Mouse (Mus musculus): ENCODE results near the gene Gm10647. TPM values are rescaled to one million over a fixed set of nuclear protein-coding genes. Genes with fewer than 3 reads are reported as not detected.
A peak's percentile ranks its signal among the peaks of the same experiment; 100 is the strongest.
"Not testable (repeated sequence)": the region's sequence is repeated elsewhere in the genome, so short reads cannot be mapped to it uniquely, and the experiment has no call there.

Gene Gm10647
- 0.29 and 0.70 TPM in 2 replicates for polyA plus RNA-seq (2015; fragmentation: Nextera tagmentation; extraction: Ambion mirVana)

DNA sequence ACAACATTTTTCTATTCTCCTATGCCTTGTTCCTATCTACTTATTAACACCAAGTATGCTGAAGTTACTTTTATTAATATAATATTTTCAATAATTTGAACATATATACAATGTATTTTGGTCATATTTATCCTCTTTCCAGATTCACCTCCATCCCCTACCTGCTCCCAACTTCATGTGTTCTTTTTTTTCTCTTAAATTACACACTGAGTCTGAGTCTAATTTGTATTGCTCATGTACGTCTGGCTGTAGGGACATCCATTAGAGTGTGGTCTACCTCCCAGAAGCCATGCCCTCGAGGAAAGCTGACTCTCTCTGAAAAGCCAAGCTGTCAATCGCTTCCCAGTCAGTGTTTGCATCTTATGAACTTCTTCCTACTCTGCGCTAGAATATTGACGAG is at the start of gene Gm10647:
Gm10647 (plus strand) TSS at position 301 of the 400 bp plus-strand sequence.
- peak within 1 kb of the TSS; percentile 94 for H3K27ac ChIP-seq (replicated peaks)
- peak within 1 kb of the TSS; percentile 75 for H3K4me3 ChIP-seq
- no peak for ATAC-seq (ENCODE audit: low read depth)
- 78% methylated on average over 5 of the region's 5 CpGs for WGBS
- H3K4me1 ChIP-seq (replicated peaks) = peaks cover 21% of the 10 kb centered on the region
- peak within 1 kb of the TSS; percentile 93 for H3K9ac ChIP-seq
- H3K27me3 ChIP-seq = no peaks in the 10 kb centered on the region
- no peaks in the 10 kb centered on the region for H3K36me3 ChIP-seq
- peak within 1 kb of the TSS; percentile 82 for H3K4me2 ChIP-seq
- H3K9me3 ChIP-seq = no peaks in the 10 kb centered on the region

DNA sequence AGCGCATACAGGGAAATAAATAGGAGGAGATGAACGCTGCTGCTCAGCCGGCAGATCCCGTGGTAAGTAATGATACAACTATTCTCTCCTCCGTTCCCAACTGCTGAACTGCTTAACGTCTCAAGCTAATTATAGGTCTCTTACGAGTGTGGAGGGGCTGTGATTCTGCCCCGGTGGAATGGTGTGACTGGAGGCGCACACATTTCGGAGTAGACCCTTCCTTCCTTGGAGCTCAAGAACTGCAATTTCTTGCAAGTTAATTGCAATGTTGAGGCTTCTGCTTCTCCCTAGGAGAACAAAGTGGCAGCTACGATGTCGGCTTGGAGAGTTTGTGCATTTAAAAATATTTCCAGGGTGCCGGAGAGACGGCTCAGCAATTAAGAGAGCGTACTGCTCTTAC is 48.4 kb upstream of the Gm10647 start:
- H3K27ac ChIP-seq (replicated peaks) = no peak overlapping the region
- no peaks in the 10 kb centered on the region for H3K27me3 ChIP-seq
- H3K4me1 ChIP-seq (replicated peaks) = no peaks in the 10 kb centered on the region
- H3K4me3 ChIP-seq = no peak overlapping the region
- 85% methylated on average over 15 of the region's 15 CpGs for WGBS
- H3K36me3 ChIP-seq = no peaks in the 10 kb centered on the region
- no peaks in the 10 kb centered on the region for H3K9me3 ChIP-seq
- H3K9ac ChIP-seq = no peak overlapping the region
- H3K4me2 ChIP-seq = no peak overlapping the region
- no peak for ATAC-seq (ENCODE audit: low read depth)

DNA sequence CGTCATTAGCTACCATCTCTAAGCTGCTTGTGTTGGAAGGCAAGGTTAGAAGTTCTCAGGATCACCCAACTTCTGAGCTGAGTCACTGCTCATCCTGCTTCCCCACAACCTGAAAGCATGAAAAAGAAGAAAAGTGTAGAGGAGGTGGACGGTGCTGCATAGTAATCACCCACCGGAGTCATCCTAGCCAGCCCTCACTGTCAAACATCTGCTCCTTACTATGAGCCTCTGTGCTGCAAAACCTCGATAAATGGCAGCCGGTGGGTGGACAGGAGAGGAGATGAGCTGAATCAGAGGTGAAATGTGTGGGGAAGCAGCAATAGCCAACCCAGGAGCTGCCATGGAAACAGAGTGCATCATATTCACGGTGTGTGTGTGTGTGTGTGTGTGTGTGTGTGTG is 44.0 kb upstream of the Gm10647 start:
- WGBS = 77% methylated on average over 6 of the region's 6 CpGs

DNA sequence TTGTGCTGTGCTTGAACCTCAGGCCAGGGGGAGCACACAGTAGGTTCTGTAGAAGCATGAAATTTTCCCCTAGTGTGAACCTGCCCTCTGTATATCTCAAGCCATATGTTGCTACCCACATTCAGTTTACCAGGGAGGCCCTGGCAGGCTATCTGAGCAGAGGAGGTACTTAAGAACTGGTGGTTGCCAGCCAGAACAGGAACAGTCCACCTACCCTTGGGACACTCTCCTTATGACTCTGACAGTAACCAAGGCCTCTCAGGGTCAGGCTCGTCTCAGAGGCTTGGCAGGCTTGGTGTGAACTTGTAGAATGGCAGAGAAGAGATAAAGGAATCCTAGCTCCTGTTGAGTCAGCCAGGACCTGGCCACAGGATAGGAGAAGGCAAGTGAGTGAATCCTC is 35.8 kb upstream of the Gm10647 start:
- no peaks in the 10 kb centered on the region for H3K9me3 ChIP-seq
- no peaks in the 10 kb centered on the region for H3K27me3 ChIP-seq
- WGBS = 83% methylated on average over 1 of the region's 1 CpGs
- no peak for ATAC-seq (ENCODE audit: low read depth)
- H3K4me3 ChIP-seq = no peak overlapping the region
- H3K9ac ChIP-seq = no peak overlapping the region
- H3K4me2 ChIP-seq = no peak overlapping the region
- H3K36me3 ChIP-seq = no peaks in the 10 kb centered on the region
- H3K4me1 ChIP-seq (replicated peaks) = no peaks in the 10 kb centered on the region
- no peak overlapping the region for H3K27ac ChIP-seq (replicated peaks)

More for the DNA sequence above, 44.0 kb upstream of the Gm10647 start:
- H3K9ac ChIP-seq = no peak overlapping the region
- no peak for ATAC-seq (ENCODE audit: low read depth)
- H3K4me2 ChIP-seq = no peak overlapping the region
- no peaks in the 10 kb centered on the region for H3K4me1 ChIP-seq (replicated peaks)
- no peak overlapping the region for H3K4me3 ChIP-seq
- no peak overlapping the region for H3K27ac ChIP-seq (replicated peaks)
- H3K36me3 ChIP-seq = no peaks in the 10 kb centered on the region
- no peaks in the 10 kb centered on the region for H3K27me3 ChIP-seq
- H3K9me3 ChIP-seq = no peaks in the 10 kb centered on the region

- no peaks in the 10 kb centered on the region for H3K4me1 ChIP-seq (replicated peaks)
- no peak for ATAC-seq (ENCODE audit: low read depth)
- H3K9ac ChIP-seq = no peak overlapping the region
- no peak overlapping the region for H3K4me2 ChIP-seq
- H3K9me3 ChIP-seq = no peaks in the 10 kb centered on the region
- H3K27me3 ChIP-seq = no peaks in the 10 kb centered on the region
- no peaks in the 10 kb centered on the region for H3K36me3 ChIP-seq
- H3K27ac ChIP-seq (replicated peaks) = no peak overlapping the region
- WGBS = 100% methylated on average over 1 of the region's 1 CpGs
- H3K4me3 ChIP-seq = no peak overlapping the region
Measured at GRCm38 (mm10) chr9:66768721-66769120, 28.1 kb upstream of the Gm10647 start.

- Histone ChIP-seq H3K4me1 (replicated peaks) (no peaks in the 10 kb centered on the region), H3K9ac (no peak overlapping the region), H3K36me3 (no peaks in the 10 kb centered on the region), H3K4me2 (no peak overlapping the region), H3K4me3 (no peak overlapping the region), H3K27me3 (no peaks in the 10 kb centered on the region), H3K9me3 (no peaks in the 10 kb centered on the region), H3K27ac (replicated peaks) (no peak overlapping the region)
- WGBS = 56% methylated on average over 3 of the region's 3 CpGs
- ATAC-seq (ENCODE audit: low read depth) = no peak
Measured at GRCm38 (mm10) chr9:66769275-66769674, 27.6 kb upstream of the Gm10647 start.

- ATAC-seq (ENCODE audit: low read depth) = no peak
- no peaks in the 10 kb centered on the region for H3K27me3 ChIP-seq
- no peaks in the 10 kb centered on the region for H3K4me1 ChIP-seq (replicated peaks)
Measured at GRCm38 (mm10) chr9:66770701-66771100, 26.1 kb upstream of the Gm10647 start.

GRCm38 (mm10) chr9:66784552-66784951 is 12.3 kb upstream of the Gm10647 start:
- H3K9ac ChIP-seq; H3K4me3 ChIP-seq; H3K9me3 ChIP-seq; ATAC-seq (ENCODE audit: low read depth); H3K27me3 ChIP-seq; H3K27ac ChIP-seq (replicated peaks); H3K4me1 ChIP-seq (replicated peaks); H3K4me2 ChIP-seq: not testable (repeated sequence)
- peaks cover 15% of the 10 kb centered on the region for H3K36me3 ChIP-seq
- 79% methylated on average over 2 of the region's 3 CpGs for WGBS

More at GRCm38 (mm10) chr9:66770701-66771100, 26.1 kb upstream of the Gm10647 start:
- Histone ChIP-seq H3K9me3 (no peaks in the 10 kb centered on the region), H3K4me3 (no peak overlapping the region), H3K9ac (no peak overlapping the region), H3K36me3 (no peaks in the 10 kb centered on the region), H3K27ac (replicated peaks) (no peak overlapping the region), H3K4me2 (no peak overlapping the region)

DNA sequence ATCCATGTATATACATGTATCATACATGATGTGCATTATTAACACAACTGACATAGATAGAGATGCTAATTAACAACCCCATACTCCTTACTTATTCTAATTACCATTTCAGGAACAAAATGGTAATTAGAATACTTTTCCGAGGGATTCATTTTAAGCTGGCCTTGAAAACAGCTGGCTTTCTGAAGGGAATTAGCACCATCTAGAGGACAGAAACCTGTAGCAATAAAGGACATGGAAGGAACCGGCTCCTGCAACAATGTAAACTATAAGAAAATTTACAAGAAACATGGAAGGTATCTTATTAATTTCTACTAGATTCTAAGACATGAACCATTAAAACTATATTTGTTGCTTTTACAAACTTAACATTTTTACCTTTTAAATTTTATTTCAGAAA is 9.0 kb upstream of the Gm10647 start:
- Histone ChIP-seq H3K36me3 (peaks cover 21% of the 10 kb centered on the region), H3K27ac (replicated peaks) (no peak overlapping the region), H3K9me3 (no peaks in the 10 kb centered on the region), H3K4me1 (replicated peaks) (no peaks in the 10 kb centered on the region), H3K4me3 (no peak overlapping the region), H3K9ac (no peak overlapping the region), H3K4me2 (no peak overlapping the region), H3K27me3 (no peaks in the 10 kb centered on the region)
- 9% methylated on average over 2 of the region's 2 CpGs for WGBS
- ATAC-seq (ENCODE audit: low read depth) = no peak

GRCm38 (mm10) chr9:66794629-66795463 is 2.0 kb upstream of the Gm10647 start:
- H3K27me3 ChIP-seq = no peaks in the 10 kb centered on the region
- peaks cover 21% of the 10 kb centered on the region for H3K4me1 ChIP-seq (replicated peaks)
- peaks cover 7% of the 10 kb centered on the region for H3K36me3 ChIP-seq
- H3K27ac ChIP-seq (replicated peaks) = peak overlapping the region; percentile 94
- WGBS = 2% methylated on average over 43 of the region's 43 CpGs
- H3K9ac ChIP-seq = peak overlapping the region; percentile 93
- peak; percentile 76 for ATAC-seq (ENCODE audit: low read depth)
- H3K4me3 ChIP-seq = peak overlapping the region; percentile 75
- peak overlapping the region; percentile 82 for H3K4me2 ChIP-seq
- no peaks in the 10 kb centered on the region for H3K9me3 ChIP-seq

GRCm38 (mm10) chr9:66795464-66796324 is 1.1 kb upstream of the Gm10647 start, which contains the start of gene Aph1b:
Gene Aph1b (minus strand): TSS chr9:66795490.
- peak; percentile 99 for ATAC-seq (ENCODE audit: low read depth)
- Histone ChIP-seq H3K4me3 (peak within 1 kb of the TSS; percentile 75), H3K36me3 (no peaks in the 10 kb centered on the region), H3K4me1 (replicated peaks) (peaks cover 21% of the 10 kb centered on the region), H3K4me2 (peak within 1 kb of the TSS; percentile 82), H3K27me3 (no peaks in the 10 kb centered on the region), H3K9me3 (no peaks in the 10 kb centered on the region), H3K9ac (peak within 1 kb of the TSS; percentile 93), H3K27ac (replicated peaks) (peak within 1 kb of the TSS; percentile 94)
- WGBS = under 1% methylated on average over 42 of the region's 42 CpGs

DNA sequence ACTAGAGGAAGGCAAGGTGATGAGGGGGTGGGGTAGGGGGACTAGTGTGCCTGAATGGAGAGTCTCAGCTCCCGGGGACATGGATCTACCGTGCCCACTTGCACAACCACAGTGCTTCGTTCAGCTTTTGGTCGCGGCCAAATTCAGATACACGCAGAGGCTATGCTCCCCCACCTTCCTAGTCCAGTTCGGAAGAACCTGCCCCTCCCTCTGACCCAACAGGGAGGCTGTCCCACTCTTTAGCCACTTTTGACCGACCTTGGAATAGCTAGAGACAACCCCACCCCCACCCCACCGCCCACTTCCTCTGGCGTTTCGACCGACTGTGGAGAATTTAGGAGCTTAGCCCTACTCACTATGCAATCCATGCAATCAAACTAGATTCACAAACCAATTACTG is 5.1 kb downstream of the Gm10647 start:
- Histone ChIP-seq H3K36me3 (no peaks in the 10 kb centered on the region), H3K27me3 (peaks cover 21% of the 10 kb centered on the region), H3K9ac (no peak overlapping the region), H3K9me3 (no peaks in the 10 kb centered on the region), H3K4me2 (no peak overlapping the region), H3K4me3 (no peak overlapping the region), H3K27ac (replicated peaks) (no peak overlapping the region), H3K4me1 (replicated peaks) (no peaks in the 10 kb centered on the region)
- ATAC-seq (ENCODE audit: low read depth) = no peak
- WGBS = 57% methylated on average over 12 of the region's 12 CpGs

Measured in neural tube, embryonic 13.5 days (tissue).